Mouse (Mus musculus) lung, embryonic 16.5 days (tissue): ENCODE measurements at regions not wholly inside any gene's neighbourhood (a gene's known extent, or its start where the extent isn't known, plus 50 kb on each side); places are given as distances from the start of the nearest gene placed in this dataset.

Experiments
- ATAC-seq: fragments of 200-750 bp; cut with Nextera tagmentation; 2 replicates; pipeline ENCODE4 v1.8.0; 2017; ENCODE audit warnings: low read depth, mild to moderate bottlenecking, moderate library complexity
- H3K27ac ChIP-seq: fragments of 300-500 bp; sonication (generic); 2 replicates; pipeline ENCODE4 v1.5.1; 2014; ENCODE audit warnings: mild to moderate bottlenecking, control low read depth, low read length
- H3K27me3 ChIP-seq: fragments of 300-500 bp; sonication (generic); 2 replicates; pipeline ENCODE4 v1.6.1; 2014; ENCODE audit warnings: low read depth, low read length, mixed read lengths; ENCODE audit not compliant: control insufficient read depth, insufficient read depth
- H3K36me3 ChIP-seq: fragments of 300-500 bp; sonication (generic); 2 replicates; pipeline ENCODE4 v1.6.1; 2014; ENCODE audit warnings: low read length; ENCODE audit not compliant: control insufficient read depth, insufficient read depth
- H3K4me1 ChIP-seq: fragments of 300-500 bp; sonication (generic); replicated peaks from 2 replicates; pipeline ENCODE4 v1.6.1; 2014; ENCODE audit warnings: low read length, mixed read lengths; ENCODE audit not compliant: control insufficient read depth, insufficient read depth
- H3K4me2 ChIP-seq: fragments of 300-500 bp; sonication (generic); 2 replicates; pipeline ENCODE4 v1.6.1; 2014; ENCODE audit warnings: low read depth, low read length, control low read depth
- H3K4me3 ChIP-seq: fragments of 300-500 bp; sonication (generic); 2 replicates; pipeline ENCODE4 v1.5.1; 2014; ENCODE audit warnings: mild to moderate bottlenecking, low read length, control low read depth
- H3K9ac ChIP-seq: fragments of 300-500 bp; sonication (generic); 2 replicates; pipeline ENCODE4 v1.6.1; 2014; ENCODE audit warnings: low read length, control low read depth
- H3K9me3 ChIP-seq: fragments of 300-500 bp; sonication (generic); 2 replicates; pipeline ENCODE4 v1.6.1; 2016; ENCODE audit warnings: low read length; ENCODE audit not compliant: control insufficient read depth
- WGBS: fragments of 180-500 bp; shearing (Covaris S2); extraction: QIAGEN DNeasy Blood & Tissue Kit; methylation state at CpG from one replicate; pipeline ENCODE4 v1.1.7; 2014; 5-methylcytosine and 5-hydroxymethylcytosine counted together

- no peak overlapping the region for H3K27ac ChIP-seq
- no peaks in the 10 kb centered on the region for H3K27me3 ChIP-seq
- no peaks in the 10 kb centered on the region for H3K36me3 ChIP-seq
- no peaks in the 10 kb centered on the region for H3K9me3 ChIP-seq
- H3K4me2 ChIP-seq = no peak overlapping the region
- H3K4me3 ChIP-seq = no peak overlapping the region
- WGBS = 86% methylated on average over 2 of the region's 2 CpGs
- no peaks in the 10 kb centered on the region for H3K4me1 ChIP-seq
- no peak overlapping the region for H3K9ac ChIP-seq
- no peak for ATAC-seq
Observed at GRCm38 (mm10) chr3:39976937-39977336, 554.1 kb upstream of the Intu start.

DNA sequence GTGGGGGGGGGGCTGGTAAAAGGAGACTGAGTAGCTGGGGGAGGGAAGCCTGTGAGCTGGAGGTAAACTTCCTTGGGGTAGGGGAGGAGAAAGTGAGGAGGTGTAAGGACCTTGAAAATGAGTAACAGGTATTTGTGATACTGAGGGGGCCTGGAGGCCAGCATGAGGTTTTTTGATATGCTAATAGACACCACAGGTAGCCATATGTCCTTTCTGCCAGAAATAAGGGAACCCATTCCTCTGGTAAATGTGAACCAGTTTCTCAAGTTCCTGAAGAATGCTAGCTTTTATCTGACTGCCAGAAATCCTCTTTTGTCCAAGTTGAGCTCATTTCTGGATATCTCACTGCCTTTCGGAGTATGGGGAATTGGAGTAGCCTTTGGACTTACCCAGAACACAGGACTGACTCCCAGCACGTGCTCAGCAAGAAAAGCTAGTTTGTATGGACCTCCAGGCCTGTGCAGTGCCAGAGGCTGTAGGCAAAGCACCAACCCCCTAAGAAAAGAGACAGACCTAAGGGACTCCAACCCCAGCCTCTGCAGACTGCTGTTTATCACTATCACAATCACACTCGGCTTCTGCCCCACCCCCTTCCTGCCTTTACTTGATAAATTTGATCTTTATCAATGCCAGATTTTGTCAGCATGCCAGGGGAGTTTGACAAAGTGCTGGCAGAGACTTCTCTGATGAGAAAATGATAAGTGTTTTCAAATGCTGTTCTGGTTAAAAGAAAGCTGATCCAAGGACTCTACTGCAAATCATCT is 552.0 kb upstream of the Intu start:
- Histone ChIP-seq H3K4me3 (no peak overlapping the region), H3K4me2 (no peak overlapping the region), H3K36me3 (no peaks in the 10 kb centered on the region), H3K27me3 (no peaks in the 10 kb centered on the region), H3K9ac (no peak overlapping the region), H3K9me3 (no peaks in the 10 kb centered on the region), H3K4me1 (no peaks in the 10 kb centered on the region), H3K27ac (no peak overlapping the region)
- no peak for ATAC-seq
- WGBS = 23% methylated on average over 3 of the region's 3 CpGs

GRCm38 (mm10) chr3:39982656-39983055 is 548.4 kb upstream of the Intu start:
- Histone ChIP-seq H3K27me3 (no peaks in the 10 kb centered on the region), H3K4me2 (no peak overlapping the region), H3K36me3 (no peaks in the 10 kb centered on the region)

DNA sequence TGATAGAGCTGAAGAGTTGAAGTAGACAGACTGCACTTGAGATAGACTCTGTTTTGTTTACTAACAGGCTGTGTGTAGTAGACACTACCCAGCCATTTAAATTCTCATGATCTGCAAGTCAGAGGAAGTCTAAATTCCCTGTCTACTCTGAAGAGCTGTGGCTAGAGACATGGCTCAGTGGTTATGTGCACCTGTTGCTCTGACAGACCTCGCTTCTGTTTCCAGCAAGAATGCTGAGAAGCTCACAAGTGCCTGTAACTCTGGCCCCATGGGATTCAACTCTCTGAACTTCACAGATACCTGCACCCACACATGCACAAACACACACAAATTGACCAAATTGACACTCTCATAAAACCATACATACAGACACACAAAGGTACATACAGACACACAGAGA is 543.4 kb upstream of the Intu start:
- Histone ChIP-seq H3K4me2 (no peak overlapping the region), H3K27ac (no peak overlapping the region), H3K4me1 (no peaks in the 10 kb centered on the region), H3K27me3 (no peaks in the 10 kb centered on the region), H3K9ac (no peak overlapping the region), H3K9me3 (no peaks in the 10 kb centered on the region), H3K4me3 (no peak overlapping the region), H3K36me3 (no peaks in the 10 kb centered on the region)
- no peak for ATAC-seq
- 74% methylated on average over 1 of the region's 1 CpGs for WGBS

More at GRCm38 (mm10) chr3:39982656-39983055, 548.4 kb upstream of the Intu start:
- no peaks in the 10 kb centered on the region for H3K4me1 ChIP-seq
- no peak for ATAC-seq
- no peak overlapping the region for H3K4me3 ChIP-seq
- no peak overlapping the region for H3K9ac ChIP-seq
- H3K9me3 ChIP-seq = no peaks in the 10 kb centered on the region
- no peak overlapping the region for H3K27ac ChIP-seq

DNA sequence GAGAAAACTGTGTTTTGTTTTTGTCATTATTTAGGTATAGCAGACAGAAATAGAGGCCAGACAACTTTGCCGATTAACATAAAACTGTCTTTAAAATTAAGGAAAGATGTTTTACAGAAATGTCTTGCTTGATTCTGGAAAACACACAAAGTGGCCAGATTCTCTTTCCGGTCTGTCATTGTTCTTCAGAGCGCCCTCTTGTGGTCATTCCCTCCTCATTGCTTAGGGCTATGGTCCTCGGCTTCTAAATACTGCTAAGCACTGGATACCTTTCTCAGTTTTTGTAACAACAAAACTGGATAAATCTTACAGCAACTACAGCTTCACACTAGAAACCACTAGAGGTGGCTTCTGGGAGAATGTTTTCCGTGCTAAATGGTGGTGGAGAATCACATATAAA is 532.5 kb upstream of the Intu start:
- Histone ChIP-seq H3K9me3 (no peaks in the 10 kb centered on the region), H3K4me2 (no peak overlapping the region), H3K27ac (no peak overlapping the region), H3K9ac (no peak overlapping the region), H3K4me1 (no peaks in the 10 kb centered on the region), H3K4me3 (no peak overlapping the region), H3K36me3 (no peaks in the 10 kb centered on the region), H3K27me3 (no peaks in the 10 kb centered on the region)
- ATAC-seq = no peak
- WGBS = 43% methylated on average over 5 of the region's 5 CpGs

DNA sequence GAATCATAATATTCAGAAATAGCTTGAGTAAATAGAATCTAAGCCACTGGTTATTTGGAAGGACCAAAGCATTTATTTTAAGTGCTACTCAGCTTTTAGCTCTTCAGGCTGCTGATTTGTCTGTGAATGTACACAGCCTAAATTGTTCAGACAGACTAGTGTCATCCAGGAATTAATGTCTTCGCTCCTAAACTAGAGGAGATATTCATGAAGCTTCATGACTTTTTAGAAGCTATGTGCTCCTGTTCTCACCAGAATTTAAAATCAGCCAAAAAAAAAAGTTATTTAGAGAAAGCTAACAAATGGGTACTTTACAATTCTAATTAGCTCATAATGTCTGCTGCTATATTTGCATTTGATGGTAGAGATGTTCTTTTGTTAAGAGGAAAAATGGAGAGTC is 531.2 kb upstream of the Intu start:
- no peaks in the 10 kb centered on the region for H3K27me3 ChIP-seq
- no peaks in the 10 kb centered on the region for H3K4me1 ChIP-seq
- 88% methylated on average over 1 of the region's 1 CpGs for whole genome bisulfite sequencing
- H3K9ac ChIP-seq = no peak overlapping the region
- no peak overlapping the region for H3K27ac ChIP-seq
- H3K36me3 ChIP-seq = no peaks in the 10 kb centered on the region
- ATAC-seq = no peak
- no peaks in the 10 kb centered on the region for H3K9me3 ChIP-seq
- H3K4me2 ChIP-seq = no peak overlapping the region
- H3K4me3 ChIP-seq = no peak overlapping the region

DNA sequence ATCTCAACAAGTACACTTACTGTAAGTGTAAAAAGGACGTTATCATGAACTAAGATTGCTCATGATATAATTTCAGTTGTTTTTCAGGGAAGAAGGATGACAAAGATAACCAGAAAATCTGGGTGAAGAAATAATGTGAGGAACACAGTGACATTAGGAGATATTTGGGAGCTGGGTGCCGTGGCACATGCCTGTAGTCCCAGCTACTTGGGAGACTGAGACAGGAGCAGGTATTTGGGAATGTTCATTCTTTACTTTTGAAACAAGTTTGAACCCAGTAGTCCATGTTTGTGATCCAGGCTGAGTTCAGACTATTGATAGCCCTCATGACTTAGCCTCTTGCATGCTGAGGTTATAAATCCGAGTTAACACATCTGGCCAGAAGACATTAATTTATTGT is 528.2 kb upstream of the Intu start:
- ATAC-seq = no peak
- H3K4me1 ChIP-seq = no peaks in the 10 kb centered on the region
- H3K4me2 ChIP-seq = no peak overlapping the region
- no peaks in the 10 kb centered on the region for H3K27me3 ChIP-seq
- WGBS = 73% methylated on average over 3 of the region's 3 CpGs
- no peak overlapping the region for H3K9ac ChIP-seq
- H3K36me3 ChIP-seq = no peaks in the 10 kb centered on the region
- no peak overlapping the region for H3K4me3 ChIP-seq
- H3K9me3 ChIP-seq = no peaks in the 10 kb centered on the region
- H3K27ac ChIP-seq = no peak overlapping the region

- no peaks in the 10 kb centered on the region for H3K9me3 ChIP-seq
- WGBS = 67% methylated on average over 5 of the region's 5 CpGs
- H3K4me1 ChIP-seq = no peaks in the 10 kb centered on the region
- no peak overlapping the region for H3K4me3 ChIP-seq
- no peak overlapping the region for H3K4me2 ChIP-seq
- H3K27me3 ChIP-seq = no peaks in the 10 kb centered on the region
- no peak overlapping the region for H3K9ac ChIP-seq
- H3K27ac ChIP-seq = no peak overlapping the region
- no peak for ATAC-seq
- H3K36me3 ChIP-seq = no peaks in the 10 kb centered on the region
Observed at GRCm38 (mm10) chr3:40010051-40010450, 521.0 kb upstream of the Intu start.

DNA sequence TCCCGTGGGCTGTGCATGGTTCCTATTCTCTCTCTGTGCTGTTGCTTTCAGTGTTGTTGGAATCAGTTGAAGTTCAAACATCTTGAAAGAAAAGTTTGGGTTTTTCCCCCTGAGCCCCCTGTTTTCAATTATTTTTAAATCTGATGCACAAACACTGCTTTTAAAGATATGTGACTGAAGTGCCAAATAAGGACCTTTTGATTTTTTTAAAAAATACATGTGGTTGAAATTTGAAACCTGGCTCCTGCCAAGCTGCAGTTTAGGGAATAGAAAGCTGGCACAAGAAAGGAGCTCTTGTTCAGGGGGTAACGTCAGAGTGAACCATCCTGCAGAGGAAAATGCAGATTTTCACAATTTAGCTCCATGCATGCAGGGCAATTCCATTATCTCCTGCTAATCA is 509.4 kb upstream of the Intu start:
- H3K9me3 ChIP-seq = no peaks in the 10 kb centered on the region
- H3K4me3 ChIP-seq = no peak overlapping the region
- H3K4me2 ChIP-seq = no peak overlapping the region
- H3K9ac ChIP-seq = no peak overlapping the region
- H3K36me3 ChIP-seq = no peaks in the 10 kb centered on the region
- H3K4me1 ChIP-seq = no peaks in the 10 kb centered on the region
- WGBS = 28% methylated on average over 2 of the region's 2 CpGs
- H3K27me3 ChIP-seq = no peaks in the 10 kb centered on the region
- no peak for ATAC-seq
- H3K27ac ChIP-seq = no peak overlapping the region

- no peak overlapping the region for H3K9ac ChIP-seq
- no peaks in the 10 kb centered on the region for H3K36me3 ChIP-seq
- no peak for ATAC-seq
- no peak overlapping the region for H3K27ac ChIP-seq
- H3K9me3 ChIP-seq = no peaks in the 10 kb centered on the region
- H3K27me3 ChIP-seq = no peaks in the 10 kb centered on the region
- H3K4me2 ChIP-seq = no peak overlapping the region
- no peaks in the 10 kb centered on the region for H3K4me1 ChIP-seq
- H3K4me3 ChIP-seq = no peak overlapping the region
Observed at GRCm38 (mm10) chr3:40027713-40028112, 503.4 kb upstream of the Intu start.
